Mouse (Mus musculus): ENCODE measurements at regions not wholly inside any gene's neighbourhood (a gene's known extent, or its start where the extent isn't known, plus 50 kb on each side); places are given as distances from the start of the nearest gene placed in this dataset.

DNA sequence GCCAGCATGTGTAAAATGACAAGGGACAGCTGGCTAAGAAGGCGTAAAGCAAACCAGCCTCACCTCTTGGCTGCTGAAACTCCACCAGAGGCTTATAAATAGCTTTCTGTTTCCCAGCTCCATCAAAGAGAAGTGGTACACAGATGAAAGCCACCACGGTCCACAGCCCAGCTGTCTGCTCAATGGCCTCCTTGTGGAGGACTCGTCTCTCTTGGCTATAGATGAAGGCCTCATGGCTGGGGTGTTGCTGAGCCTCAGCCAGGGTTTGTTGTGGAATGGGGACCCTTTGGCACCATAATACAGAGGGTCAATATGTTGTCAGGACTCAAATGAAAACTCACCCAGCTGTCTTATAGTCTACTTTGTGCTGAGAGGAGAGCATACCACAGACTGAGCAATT lies 385.1 kb downstream of the Sfmbt2 start:
- WGBS: 27% methylated on average over 3 of the region's 3 CpGs
- peak; percentile 90 for ATAC-seq (ENCODE audit: low FRiP score, low read depth)
- H3K4me3 ChIP-seq: no peak overlapping the region
- no peaks in the 10 kb centered on the region for H3K36me3 ChIP-seq
- H3K9me3 ChIP-seq: no peaks in the 10 kb centered on the region
- peaks cover 20% of the 10 kb centered on the region for H3K4me1 ChIP-seq
- no peak overlapping the region for H3K27ac ChIP-seq
- no peak overlapping the region for H3K4me2 ChIP-seq (replicated peaks)
- H3K27me3 ChIP-seq: no peaks in the 10 kb centered on the region
- H3K9ac ChIP-seq: no peak overlapping the region

- Histone ChIP-seq H3K36me3 (no peaks in the 10 kb centered on the region), H3K4me2 (replicated peaks) (no peak overlapping the region), H3K9ac (no peak overlapping the region), H3K9me3 (no peaks in the 10 kb centered on the region), H3K27me3 (no peaks in the 10 kb centered on the region), H3K4me1 (peaks cover 20% of the 10 kb centered on the region), H3K4me3 (no peak overlapping the region), H3K27ac (no peak overlapping the region; the same call in 1 of the 2 replicates)
- 0 out of 2 replicates have a peak, but pooled peaks have one; percentile 20 for ATAC-seq (ENCODE audit: low FRiP score, low read depth)
- 18% methylated on average over 8 of the region's 8 CpGs for WGBS
These were observed 387.0 kb downstream of the Sfmbt2 start for GRCm38 (mm10) chr2:10757202-10757840.

GRCm38 (mm10) chr2:10757886-10758285 lies 387.6 kb downstream of the Sfmbt2 start:
- Histone ChIP-seq H3K27me3 (no peaks in the 10 kb centered on the region), H3K36me3 (no peaks in the 10 kb centered on the region), H3K4me3 (no peak overlapping the region), H3K9me3 (no peaks in the 10 kb centered on the region), H3K4me2 (replicated peaks) (no peak overlapping the region), H3K9ac (no peak overlapping the region), H3K4me1 (peaks cover 20% of the 10 kb centered on the region), H3K27ac (no peak overlapping the region)
- no peak for ATAC-seq (ENCODE audit: low FRiP score, low read depth)
- WGBS: 47% methylated on average over 1 of the region's 1 CpGs

- Histone ChIP-seq H3K4me3 (no peak overlapping the region), H3K27ac (no peak overlapping the region), H3K9me3 (no peaks in the 10 kb centered on the region), H3K4me1 (peaks cover 4% of the 10 kb centered on the region), H3K4me2 (replicated peaks) (no peak overlapping the region), H3K27me3 (no peaks in the 10 kb centered on the region), H3K36me3 (no peaks in the 10 kb centered on the region), H3K9ac (no peak overlapping the region)
- no peak for ATAC-seq (ENCODE audit: low FRiP score, low read depth)
- WGBS: 82% methylated on average over 4 of the region's 4 CpGs
These were observed 391.9 kb downstream of the Sfmbt2 start for GRCm38 (mm10) chr2:10762236-10762635.

DNA sequence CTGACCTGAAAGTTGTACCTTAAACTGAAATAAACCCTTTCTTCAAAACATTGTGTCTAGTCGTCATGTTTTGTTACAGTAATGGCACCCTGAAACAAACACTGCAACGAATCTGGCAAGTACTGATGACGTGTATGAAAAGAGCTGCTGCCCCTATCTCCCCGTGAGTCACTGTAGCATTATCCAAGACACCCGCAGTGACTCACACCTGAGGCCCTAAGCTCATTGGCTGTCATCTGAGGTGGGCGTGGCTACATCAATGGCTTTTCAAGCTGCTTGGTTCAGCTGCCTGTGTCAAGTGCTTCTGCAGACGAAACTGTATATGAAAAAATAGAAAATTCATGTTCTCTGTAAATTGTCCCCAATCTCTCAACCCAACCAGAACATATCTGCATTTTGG lies 388.8 kb upstream of the Prkcq start:
- no peak overlapping the region for H3K4me2 ChIP-seq (replicated peaks)
- H3K36me3 ChIP-seq: no peaks in the 10 kb centered on the region
- H3K27ac ChIP-seq: peak overlapping the region; percentile 22; the same call in 1 of the 2 replicates
- peak; percentile 57; the same call in 1 of the 2 replicates for ATAC-seq (ENCODE audit: low FRiP score, low read depth)
- 45% methylated on average over 7 of the region's 7 CpGs for WGBS
- no peaks in the 10 kb centered on the region for H3K9me3 ChIP-seq
- no peak overlapping the region for H3K9ac ChIP-seq
- H3K4me1 ChIP-seq: peaks cover 20% of the 10 kb centered on the region
- H3K4me3 ChIP-seq: no peak overlapping the region
- H3K27me3 ChIP-seq: 0 out of 2 replicates have a peak, but pooled peaks cover 3% of the 10 kb centered on the region

DNA sequence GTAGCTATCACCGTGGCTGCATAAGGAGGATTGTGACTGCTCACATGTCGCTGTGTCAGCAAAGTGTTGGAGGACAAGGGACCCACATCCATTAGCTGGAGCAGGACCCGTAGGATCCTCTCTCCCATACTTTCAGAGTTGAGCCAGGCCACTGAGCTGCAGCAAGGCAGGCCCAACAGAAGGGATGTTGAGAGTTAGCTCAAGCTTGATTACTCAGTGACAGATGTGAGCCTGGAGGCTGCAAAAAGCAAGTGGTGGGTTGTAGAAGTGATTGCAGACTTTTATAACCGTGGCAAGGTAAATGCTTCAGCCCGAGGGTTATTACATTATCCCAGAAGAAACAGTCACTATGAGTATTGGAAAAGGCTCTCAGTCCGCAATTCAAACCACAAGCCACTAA lies 388.3 kb upstream of the Prkcq start:
- ATAC-seq (ENCODE audit: low FRiP score, low read depth): peak; percentile 29; the same call in 1 of the 2 replicates
- 51% methylated on average over 6 of the region's 6 CpGs for WGBS

DNA sequence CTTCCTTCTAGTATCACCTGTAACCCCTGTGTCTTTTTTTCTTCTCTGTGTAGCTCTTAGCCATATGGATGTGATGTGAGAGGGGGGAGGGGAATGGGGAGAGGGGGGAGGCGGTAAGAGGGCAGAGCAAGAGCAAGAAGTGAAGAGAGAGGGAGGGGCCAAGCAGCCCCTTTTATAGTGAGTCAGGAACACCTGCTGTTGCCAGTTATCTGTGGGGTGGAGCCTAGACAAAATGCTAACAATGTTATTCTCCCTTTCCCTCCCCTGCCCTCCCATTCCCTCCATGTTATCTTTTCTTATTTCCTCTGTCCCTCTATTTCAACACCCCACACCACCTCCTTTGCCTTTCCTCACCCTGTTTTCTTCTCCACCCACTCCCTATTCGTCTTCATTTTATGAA lies 387.6 kb upstream of the Prkcq start:
- 0 out of 2 replicates have a peak, but pooled peaks cover 3% of the 10 kb centered on the region for H3K27me3 ChIP-seq
- WGBS: 42% methylated on average over 2 of the region's 2 CpGs
- H3K27ac ChIP-seq: no peak overlapping the region
- no peak overlapping the region for H3K4me3 ChIP-seq
- no peak for ATAC-seq (ENCODE audit: low FRiP score, low read depth)
- H3K4me1 ChIP-seq: peaks cover 23% of the 10 kb centered on the region
- H3K9me3 ChIP-seq: no peaks in the 10 kb centered on the region
- H3K4me2 ChIP-seq (replicated peaks): no peak overlapping the region
- H3K9ac ChIP-seq: no peak overlapping the region
- H3K36me3 ChIP-seq: no peaks in the 10 kb centered on the region

More for the DNA sequence above, 388.3 kb upstream of the Prkcq start:
- Histone ChIP-seq H3K4me2 (replicated peaks) (no peak overlapping the region), H3K27me3 (0 out of 2 replicates have a peak, but pooled peaks cover 3% of the 10 kb centered on the region), H3K4me3 (no peak overlapping the region), H3K27ac (peak overlapping the region; percentile 22; the same call in 1 of the 2 replicates), H3K36me3 (no peaks in the 10 kb centered on the region), H3K9ac (no peak overlapping the region), H3K4me1 (peaks cover 23% of the 10 kb centered on the region), H3K9me3 (no peaks in the 10 kb centered on the region)

DNA sequence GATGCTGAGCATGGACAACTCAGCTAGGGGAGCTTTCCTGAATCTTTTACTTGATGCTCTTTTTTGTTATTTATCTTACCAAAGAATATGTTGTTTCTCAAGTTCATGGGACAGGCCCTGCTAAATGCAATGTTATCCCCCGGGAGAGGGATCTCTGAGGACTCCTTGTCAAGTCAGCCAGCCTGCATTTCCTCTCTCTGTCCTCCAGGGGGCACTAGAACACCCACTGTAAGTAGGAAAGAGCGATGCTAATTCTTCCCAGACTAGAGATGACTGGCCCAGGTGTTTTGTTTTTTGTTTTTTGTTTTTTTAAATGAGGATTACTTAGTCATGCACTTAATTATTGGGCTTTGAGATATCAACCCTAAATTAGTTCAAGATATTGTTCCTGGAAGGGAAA lies 386.8 kb upstream of the Prkcq start:
- Histone ChIP-seq H3K9me3 (no peaks in the 10 kb centered on the region), H3K9ac (no peak overlapping the region), H3K4me1 (peaks cover 23% of the 10 kb centered on the region), H3K4me2 (replicated peaks) (no peak overlapping the region), H3K27ac (no peak overlapping the region), H3K36me3 (no peaks in the 10 kb centered on the region), H3K4me3 (no peak overlapping the region), H3K27me3 (0 out of 2 replicates have a peak, but pooled peaks cover 3% of the 10 kb centered on the region)
- 19% methylated on average over 2 of the region's 2 CpGs for WGBS
- no peak for ATAC-seq (ENCODE audit: low FRiP score, low read depth)

- WGBS: 47% methylated on average over 1 of the region's 1 CpGs
- no peak for ATAC-seq (ENCODE audit: low FRiP score, low read depth)
- Histone ChIP-seq H3K27me3 (0 out of 2 replicates have a peak, but pooled peaks cover 3% of the 10 kb centered on the region), H3K4me2 (replicated peaks) (no peak overlapping the region), H3K9me3 (no peaks in the 10 kb centered on the region), H3K36me3 (no peaks in the 10 kb centered on the region), H3K4me3 (no peak overlapping the region), H3K9ac (no peak overlapping the region), H3K27ac (no peak overlapping the region), H3K4me1 (peaks cover 18% of the 10 kb centered on the region)
These were observed 383.4 kb upstream of the Prkcq start for GRCm38 (mm10) chr2:10788509-10788908.

DNA sequence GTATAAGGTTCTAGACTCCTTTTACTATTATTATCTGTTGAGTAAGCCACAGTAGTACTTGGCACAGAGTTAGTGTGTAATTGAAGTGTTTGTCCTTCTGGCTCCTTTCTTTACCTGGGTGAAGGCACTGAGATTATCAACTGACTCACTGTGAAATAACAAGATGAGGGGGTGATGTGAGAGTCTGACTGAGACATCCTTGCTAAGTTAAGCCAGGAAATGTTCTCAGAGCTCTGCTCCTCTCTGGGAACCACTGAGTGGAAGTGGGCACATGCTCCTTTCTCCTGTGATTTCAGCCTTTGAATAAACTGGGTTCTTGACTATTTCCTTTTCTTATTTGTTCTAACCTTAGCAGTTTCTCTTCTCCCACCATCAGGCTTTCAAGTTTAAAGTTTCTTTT lies 380.7 kb upstream of the Prkcq start:
- no peak for ATAC-seq (ENCODE audit: low FRiP score, low read depth)
- no peak overlapping the region for H3K9ac ChIP-seq
- H3K4me3 ChIP-seq: no peak overlapping the region
- H3K36me3 ChIP-seq: no peaks in the 10 kb centered on the region
- no peaks in the 10 kb centered on the region for H3K9me3 ChIP-seq
- 0 out of 2 replicates have a peak, but pooled peaks cover 3% of the 10 kb centered on the region for H3K4me1 ChIP-seq
- H3K27ac ChIP-seq: no peak overlapping the region
- no peak overlapping the region for H3K4me2 ChIP-seq (replicated peaks)
- 0 out of 2 replicates have a peak, but pooled peaks cover 3% of the 10 kb centered on the region for H3K27me3 ChIP-seq

DNA sequence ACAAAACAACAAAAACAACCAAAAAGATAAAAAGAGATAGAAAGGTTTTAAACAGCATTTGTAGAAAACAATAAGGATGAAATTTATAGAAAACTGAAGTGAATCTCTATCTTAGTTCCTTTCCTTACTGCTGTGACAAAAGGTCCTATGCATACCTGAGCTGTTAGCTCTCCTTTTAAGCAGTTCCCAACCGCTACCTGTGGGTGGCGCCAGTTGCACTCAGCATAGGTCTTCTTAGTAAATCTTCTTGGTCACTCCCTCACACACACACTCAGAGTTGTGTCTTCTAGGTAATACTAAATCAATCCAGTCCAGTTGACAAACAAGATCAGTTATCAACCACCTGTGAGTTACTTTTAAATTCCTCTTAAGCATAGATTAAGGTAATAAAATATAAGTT lies 355.5 kb upstream of the Prkcq start:
- Histone ChIP-seq H3K9me3 (no peaks in the 10 kb centered on the region), H3K4me2 (replicated peaks) (no peak overlapping the region), H3K27ac (no peak overlapping the region), H3K36me3 (no peaks in the 10 kb centered on the region), H3K4me3 (no peak overlapping the region), H3K27me3 (no peaks in the 10 kb centered on the region), H3K9ac (no peak overlapping the region), H3K4me1 (no peaks in the 10 kb centered on the region)
- 35% methylated on average over 2 of the region's 2 CpGs for WGBS
- no peak for ATAC-seq (ENCODE audit: low FRiP score, low read depth)

DNA sequence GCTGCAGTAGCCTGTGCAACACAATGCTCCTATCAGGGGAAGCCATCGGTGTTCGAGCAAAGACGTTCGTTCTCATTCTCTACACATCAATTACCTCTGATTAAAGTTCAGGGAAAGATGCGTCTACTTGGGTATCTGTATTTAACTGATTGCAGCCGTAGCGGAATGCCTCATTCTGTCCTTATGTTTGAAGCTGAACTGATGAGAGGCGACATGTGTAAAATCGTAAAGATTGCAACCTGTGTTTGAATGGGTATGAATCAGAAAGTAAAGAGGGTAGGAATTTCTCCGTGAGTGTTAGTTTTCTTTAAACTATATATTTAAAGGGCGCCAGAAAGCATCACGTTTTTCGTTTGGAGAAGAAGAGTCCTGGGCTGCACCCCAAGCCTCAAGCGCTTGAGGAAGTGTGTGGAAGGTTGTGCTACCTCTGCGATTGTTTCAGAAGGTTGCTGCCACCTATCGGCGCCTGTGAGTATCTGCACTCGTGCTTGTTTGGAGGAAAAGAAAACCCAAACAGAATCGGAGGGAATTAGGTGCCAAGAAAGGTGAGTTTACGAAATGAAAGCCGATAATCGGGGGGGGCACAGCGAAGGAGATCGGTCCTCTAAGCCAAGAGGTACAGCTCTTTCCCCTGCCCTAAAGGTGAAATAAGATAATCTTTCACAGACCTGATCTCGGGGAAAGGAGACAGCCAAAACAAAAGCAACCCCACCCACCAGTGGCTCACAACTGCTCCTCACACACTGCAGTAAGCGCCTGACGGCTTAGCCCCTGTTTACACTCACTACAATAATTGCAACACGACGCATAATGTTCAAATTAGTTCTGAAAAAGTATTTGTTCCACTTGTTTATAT lies 346.4 kb upstream of the Prkcq start:
- peak; percentile 79; the same call in 1 of the 2 replicates for ATAC-seq (ENCODE audit: low FRiP score, low read depth)
- Histone ChIP-seq H3K4me2 (replicated peaks) (peak overlapping the region; percentile 61), H3K27ac (no peak overlapping the region), H3K4me1 (no peaks in the 10 kb centered on the region), H3K9ac (peak overlapping the region; percentile 64), H3K9me3 (no peaks in the 10 kb centered on the region), H3K4me3 (peak overlapping the region; percentile 47), H3K27me3 (peaks cover 6% of the 10 kb centered on the region; the same call in 1 of the 2 replicates), H3K36me3 (no peaks in the 10 kb centered on the region)
- WGBS: 30% methylated on average over 29 of the region's 29 CpGs
